Mouse (Mus musculus) G1E-ER4 (cell line): ENCODE data around the gene Zc3h18. TPM values are rescaled to one million over a fixed set of nuclear protein-coding genes. Genes with fewer than 3 reads are reported as not detected.

ENCODE experiments used
- GATA1 ChIP-seq: IDR thresholded peaks from one replicate; pipeline ENCODE4 v1.8.0; 2012; ENCODE audit warnings: low read length, inconsistent platforms
- polyA plus RNA-seq: library from polyadenylated mRNA; stranded (reverse); fragments of >175 nt; gene quantifications from 2 replicates; pipeline ENCODE4 v1.2.3, GENCODE M21; 2012

The Zc3h18 gene
- polyA plus RNA-seq, 1 experiment, result 187 TPM

DNA sequence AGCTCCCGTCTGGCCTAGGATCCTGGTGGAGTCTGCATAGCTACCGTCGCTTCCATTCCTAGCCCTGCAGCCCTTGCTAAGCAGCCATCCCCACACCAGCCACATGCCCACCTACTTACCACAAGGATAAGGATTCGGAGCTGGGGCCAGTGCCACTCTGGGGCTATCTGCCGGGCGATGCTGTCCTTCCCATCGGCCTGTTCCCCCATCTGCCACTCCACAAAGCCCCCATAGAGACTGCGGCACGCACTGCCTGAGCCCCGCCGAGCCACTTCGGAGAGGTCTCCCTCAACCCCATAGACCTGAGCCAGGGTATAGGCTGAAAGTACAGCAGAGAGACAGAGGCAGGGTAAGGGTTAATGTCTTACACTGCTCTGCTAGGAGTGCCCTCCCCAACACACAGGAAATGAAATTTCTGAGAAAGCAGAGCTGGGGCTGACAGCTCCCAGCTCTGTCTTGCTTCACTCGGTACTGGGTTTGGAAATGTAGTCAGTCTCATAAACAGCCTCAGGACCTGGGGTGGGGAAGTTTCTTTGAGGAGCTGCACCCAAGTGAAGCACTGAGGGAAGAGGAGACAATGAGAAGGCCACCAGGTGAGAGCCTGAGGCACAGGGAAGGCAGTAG lies 61.4 kb downstream of the Zc3h18 start:
- TF ChIP-seq GATA1, result no peak

DNA sequence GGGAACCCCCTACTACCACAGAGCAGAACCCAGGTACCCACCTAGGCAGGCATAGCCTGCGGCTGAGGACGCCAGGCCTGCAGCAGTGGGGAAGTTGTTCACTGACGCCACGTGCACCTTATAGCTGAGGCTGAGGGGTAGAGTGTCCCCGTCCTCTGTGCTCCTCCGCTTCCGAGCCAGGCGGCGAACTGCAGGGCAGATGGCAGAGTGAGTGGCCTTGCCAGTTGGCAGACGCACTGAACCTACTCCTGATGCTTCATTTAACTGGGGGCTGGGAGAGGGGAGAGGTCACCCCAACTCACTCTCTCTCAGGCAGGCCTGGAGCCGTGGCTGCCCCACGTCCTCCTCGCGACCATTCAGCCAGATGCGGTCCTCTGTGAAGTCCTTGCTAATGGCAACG lies 62.9 kb downstream of the Zc3h18 start:
- TF ChIP-seq GATA1, result no peak

DNA sequence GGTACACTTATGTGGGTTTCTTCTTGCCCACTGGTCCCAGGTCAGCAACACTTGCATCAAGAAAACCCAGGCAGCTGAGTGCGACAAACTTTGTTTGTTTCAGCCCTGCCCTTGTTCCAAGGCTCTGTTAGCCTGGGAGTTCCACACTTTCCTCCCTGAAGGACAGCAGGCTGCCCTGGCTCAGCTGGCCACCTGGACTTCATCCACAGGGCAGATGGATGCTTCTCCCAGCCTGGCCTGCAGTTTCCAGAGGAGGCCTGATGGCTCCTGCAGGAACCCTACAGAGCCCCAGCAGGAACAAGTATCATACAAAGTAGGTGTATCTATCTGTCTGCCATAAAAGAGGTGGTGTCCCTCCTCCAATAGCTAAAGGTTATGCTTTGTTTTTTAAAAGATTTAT lies 64.9 kb downstream of the Zc3h18 start:
- TF ChIP-seq GATA1, result no peak

DNA sequence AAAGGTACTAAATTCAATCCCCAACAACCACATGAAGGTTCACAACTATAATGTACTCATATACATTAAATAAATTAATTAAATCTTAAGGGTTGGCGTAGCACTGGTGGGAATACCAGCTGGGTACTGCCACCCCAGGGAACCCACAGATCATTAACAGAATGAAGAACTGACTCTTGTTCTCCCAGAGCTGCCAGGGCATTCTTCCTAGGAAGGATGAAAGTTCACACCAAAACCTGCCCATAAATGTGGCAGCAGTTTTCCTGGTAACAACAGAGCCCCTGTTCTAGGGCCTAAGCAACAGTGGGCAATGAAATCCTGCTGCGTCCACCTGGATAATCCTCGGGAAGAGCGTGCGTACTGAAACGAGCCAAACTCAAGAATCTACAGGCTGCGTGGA lies 65.9 kb downstream of the Zc3h18 start:
- TF ChIP-seq GATA1, result no peak

DNA sequence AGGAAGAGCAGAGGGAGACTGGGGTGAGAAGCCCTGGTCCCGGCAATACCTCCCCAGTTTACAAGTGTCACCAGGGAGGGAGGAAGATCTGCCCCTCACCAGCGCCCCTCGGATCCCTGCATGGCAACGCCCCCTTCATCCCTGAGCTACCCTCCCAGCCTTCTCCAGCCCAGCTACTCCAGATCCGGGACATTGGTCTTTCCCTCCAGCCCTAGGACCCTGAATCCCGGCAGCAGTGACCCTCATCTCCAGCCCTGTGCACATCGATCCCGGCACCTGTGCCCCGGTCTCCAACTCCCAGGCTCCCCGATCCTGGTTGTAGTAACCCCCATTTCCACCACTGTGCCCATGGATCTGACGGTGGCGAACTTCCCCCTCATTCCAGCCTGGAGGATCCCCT lies 66.4 kb downstream of the Zc3h18 start:
- no peak for TF ChIP-seq GATA1

DNA sequence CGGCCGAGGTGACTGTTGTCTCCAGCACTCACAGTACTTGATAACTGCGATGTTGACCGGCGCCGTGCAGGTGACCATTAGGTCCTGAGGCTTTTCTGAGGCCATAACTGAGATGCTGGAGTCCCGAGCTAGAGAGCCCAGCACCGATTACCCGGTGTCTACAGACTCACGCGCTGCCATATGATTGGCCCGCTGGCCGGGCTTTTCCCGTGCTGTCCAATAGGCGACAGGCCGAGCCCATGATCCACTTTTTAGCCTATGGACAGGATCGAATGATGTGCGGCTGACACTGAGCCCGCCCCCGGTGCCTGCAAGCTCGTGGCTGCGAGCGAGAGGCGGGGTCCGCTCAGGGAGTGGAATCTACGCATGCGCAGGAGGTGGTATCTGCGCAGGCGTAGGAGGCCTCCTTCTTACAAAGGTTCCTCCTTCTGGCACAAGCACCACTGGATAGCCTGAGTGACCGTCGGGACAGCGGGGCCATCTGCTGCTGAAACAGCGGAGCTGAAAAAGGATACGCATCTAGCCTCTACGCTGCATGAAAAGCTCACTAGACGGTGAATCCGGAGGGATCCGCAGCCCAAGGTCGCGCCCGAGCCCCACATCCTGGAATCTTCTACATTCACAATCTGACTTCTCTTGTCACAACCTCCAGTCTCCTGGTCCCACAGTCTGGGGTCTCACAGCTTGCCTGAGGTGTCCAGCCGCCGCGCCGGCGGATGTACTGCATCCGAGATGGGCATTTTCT lies 67.0 kb downstream of the Zc3h18 start, which contains the start of gene Mvd:
Mvd (minus strand) TSS at position 161 of the 745 bp plus-strand sequence.
- TF ChIP-seq GATA1, result no peak

DNA sequence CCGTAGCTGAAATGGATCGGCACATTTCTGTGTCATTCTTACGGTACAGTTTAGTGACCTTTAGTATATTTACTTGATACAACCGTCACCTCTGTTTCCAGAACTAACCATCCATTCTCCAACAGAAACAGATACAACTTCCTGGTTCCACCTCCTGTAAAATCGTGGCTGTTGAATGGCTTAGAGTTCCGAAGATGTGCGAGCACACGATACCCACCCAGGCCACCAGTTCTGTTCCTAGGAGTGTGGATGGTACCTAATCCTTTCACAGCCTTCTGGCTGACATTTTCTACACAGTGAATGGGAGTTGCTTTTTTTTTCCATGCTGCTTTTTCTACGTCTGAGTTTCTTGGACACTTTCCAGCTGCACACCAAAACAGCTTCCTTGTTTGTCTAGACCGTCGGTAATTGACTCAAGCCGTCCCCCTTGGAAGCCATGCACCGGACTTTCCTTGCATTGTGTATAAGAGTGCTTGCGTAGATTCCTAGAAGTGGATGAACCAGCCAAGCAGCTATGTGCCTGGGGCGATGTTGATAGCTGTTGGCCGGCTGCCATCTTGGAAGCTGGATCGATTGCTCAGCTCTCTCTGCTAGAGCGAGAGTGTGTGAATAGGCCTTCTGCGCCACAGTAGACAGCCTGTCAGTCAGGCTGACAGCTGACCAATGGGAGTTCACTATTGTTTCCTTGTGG lies 67.8 kb downstream of the Zc3h18 start:
- no peak for TF ChIP-seq GATA1

DNA sequence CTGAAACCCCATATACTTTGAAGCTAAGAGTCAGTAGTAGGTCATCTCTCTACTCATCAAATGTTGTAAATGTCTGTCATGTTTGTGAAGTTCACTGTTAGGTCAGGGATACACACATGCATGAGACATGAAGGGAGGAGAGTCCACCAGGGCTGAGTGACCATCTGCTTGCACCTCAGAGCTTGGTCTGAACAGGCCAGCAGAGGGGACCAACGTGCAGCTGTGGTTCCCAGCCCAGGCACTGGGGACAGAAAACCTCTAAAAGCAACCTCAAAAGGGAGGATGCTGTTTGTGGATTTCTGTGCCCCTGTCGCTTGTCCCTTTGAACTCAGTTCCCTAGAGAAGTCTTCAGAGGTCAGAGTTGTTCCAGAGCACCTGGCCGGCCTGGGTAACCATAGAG lies 68.8 kb downstream of the Zc3h18 start:
- no peak for TF ChIP-seq GATA1

DNA sequence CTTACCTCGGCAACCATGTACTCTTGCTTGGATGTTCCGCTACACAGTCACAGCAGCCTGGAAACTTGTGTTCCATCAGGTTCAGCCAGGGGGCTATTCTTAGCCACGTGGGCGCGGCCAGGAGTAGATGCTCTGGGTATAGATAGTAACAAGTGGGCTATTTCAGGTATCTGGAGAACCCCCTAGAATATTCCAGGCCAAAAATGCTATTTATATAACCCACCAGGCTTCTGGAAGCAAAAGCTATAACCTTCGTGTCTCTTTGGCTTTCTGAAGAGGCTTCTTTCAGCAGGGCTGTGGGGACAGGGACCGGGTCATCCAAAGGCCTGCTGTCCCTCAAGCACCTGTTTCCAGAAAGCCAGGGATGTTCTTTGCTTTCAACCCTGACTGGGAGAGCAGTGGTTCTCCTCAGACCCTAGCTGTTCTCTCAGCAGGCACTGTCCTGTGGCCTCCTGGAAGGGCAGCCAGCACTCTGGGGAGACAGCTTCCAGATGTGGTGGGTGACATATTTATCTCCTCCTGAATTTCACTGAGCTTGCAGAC lies 74.8 kb downstream of the Zc3h18 start:
- TF ChIP-seq GATA1, result no peak

DNA sequence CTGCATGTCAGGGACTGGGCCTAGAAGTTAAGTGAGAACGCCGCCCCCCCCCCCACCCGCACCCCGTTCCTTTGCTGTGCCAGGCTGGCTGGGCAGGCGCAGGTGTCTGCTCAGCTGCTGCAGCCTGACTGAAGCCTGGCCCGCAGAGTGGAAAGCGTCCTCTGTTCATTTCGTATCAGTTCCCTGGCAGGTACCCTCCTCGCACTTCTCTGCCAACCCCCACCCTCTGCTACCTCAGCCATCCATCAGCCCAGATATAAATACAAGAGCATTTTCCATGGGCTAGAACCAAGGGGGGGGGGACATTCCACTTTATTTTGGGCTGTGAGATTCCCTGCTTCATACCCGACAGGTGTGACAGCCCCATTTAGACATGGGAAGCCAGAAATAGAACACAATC lies 75.7 kb downstream of the Zc3h18 start:
- TF ChIP-seq GATA1, result no peak

DNA sequence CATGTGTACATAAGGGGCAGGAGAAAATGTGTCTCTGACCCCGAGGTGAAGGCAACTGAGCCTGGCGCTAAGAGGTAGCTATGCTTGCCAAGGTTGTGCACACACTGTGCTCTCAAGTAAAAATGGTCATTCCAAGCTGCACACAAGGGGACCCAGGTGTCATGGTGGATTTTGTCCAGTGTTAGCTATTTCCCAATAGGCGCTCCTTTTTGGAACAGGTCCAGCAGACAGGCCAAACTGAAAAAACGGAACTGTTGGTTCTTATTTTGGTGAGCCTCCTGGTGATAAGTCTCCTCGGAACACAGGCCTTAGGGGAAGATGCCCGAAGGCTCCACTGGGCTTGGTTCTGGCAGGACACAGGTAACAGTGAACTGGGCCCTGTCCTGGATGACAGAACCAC lies 78.0 kb downstream of the Zc3h18 start:
- no peak for TF ChIP-seq GATA1

DNA sequence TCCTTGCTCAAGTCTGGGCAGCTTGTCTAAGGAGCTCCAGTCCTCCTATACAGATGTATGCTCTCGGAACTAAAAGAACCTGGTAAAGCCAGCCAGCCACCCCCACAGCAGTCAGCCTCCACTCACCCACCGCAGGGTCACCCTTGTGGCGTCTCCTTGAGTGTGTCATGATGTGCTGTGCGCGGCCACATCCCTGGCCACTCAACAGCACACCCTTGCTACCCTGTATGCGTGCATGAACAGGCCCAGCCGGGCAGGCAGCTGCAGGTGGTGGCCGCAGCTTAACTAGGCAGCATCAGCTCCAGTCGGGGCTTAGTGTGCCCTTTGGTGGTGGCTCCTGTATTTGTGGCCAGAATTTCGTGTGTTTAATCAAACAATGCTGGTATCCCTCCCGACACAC lies 80.8 kb downstream of the Zc3h18 start:
- no peak for TF ChIP-seq GATA1

DNA sequence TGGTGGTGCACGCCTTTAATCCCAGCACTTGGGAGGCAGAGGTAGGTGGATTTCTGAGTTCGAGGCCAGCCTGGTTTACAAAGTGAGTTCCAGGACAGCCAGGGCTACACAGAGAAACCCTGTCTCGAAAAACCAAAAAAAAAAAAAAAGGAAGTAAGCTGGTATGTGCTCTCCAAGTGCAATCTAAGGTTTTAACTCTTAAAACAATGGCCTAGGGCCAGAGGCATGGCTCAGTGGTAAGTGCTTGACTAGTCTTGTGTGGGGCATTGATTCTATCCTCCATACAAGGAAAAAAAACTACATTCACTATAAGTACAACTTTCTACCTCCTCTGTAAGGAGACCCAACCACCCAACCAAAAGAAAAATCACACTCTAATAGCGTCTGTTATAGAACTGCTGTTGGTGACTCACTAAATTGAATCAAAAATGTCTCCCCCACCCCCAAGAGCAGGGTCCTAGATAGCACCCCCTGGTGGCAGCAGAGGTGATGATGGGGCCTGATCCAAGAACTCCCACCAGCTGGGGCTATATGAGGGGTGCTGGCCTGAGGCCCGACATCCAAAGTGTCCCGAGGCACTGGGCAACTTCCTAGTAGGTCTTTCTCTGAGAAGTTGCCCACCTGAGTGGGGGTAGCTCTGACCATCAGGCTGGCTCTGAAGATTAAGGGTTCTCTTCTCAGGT lies 83.0 kb downstream of the Zc3h18 start:
- no peak for TF ChIP-seq GATA1

DNA sequence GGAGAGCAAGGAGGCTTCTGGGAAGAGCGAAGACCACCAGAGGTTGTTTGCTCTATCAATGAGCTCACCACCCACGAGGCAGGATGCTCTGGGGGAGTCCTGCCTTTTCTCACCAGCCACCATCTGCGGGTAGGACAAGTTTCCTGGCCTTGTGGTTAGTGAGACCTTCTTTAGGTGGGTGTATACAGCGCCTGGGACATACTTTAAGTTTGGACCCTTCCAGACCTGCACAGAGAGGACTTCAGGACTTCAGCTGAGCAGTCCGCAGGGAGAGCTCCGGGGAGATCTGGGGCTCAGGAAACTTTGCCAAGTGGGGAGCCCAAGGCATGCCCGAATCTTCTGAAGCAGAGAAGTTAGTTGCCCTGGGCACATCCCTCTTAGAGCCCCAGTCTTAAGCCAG lies 83.6 kb downstream of the Zc3h18 start:
- TF ChIP-seq GATA1, result no peak

DNA sequence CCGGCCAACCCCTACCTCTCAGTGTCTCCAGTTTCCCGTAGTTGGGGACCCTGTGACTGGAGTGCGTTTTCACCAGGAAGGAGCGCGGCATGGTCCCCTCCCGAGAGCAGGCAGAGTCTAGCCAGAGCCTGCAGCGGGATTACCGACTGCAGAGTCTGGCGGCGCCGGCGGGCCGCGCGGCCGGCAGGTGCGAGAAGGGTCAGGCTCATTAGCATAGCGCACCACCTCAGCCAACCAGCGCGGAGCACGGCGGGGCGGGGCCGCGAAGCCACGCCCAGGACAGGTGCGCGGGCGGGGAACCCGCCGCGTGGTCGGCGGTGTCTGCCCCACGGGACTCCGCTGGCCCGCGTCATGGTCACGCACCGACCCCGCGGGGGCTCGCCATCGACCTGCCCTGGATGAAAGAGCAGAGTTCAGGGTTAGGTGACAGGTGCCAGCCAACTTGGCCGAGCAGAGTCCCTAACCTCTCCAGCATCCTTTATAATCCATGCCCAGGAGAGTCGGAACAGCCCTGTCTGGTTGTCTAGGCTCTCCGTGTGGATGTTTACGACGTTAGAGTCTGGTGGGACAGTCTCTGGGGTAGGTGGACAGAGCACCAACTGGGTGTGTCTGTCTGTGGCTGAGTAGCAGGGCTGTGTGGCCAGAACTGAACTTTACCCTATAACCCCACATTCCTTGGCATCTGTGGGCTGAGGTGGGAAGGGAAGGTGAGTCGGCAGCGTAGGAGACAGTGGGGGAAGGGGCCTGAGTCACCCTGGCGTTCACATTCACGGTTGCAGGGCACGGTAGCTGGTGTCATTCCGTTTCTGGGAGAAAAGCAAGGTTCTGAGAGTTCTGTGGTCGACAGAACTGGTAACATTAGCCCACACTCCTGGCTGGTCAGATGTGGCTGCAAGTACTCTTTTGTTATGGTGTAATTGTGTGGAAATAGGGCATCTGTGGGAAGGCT lies 84.4 kb downstream of the Zc3h18 start, which contains the start of gene Snai3:
Snai3 (minus strand) TSS at position 210 of the 949 bp plus-strand sequence.
- no peak for TF ChIP-seq GATA1
